Mouse (Mus musculus) testis, adult 2 months (tissue): Measurements from ENCODE around the gene Rgs11. TPM values are rescaled to one million over a fixed set of nuclear protein-coding genes. Genes with fewer than 3 reads are reported as not detected.
"Not testable (repeated sequence)": the region's sequence is repeated elsewhere in the genome, so short reads cannot be mapped to it uniquely, and the experiment has no call there.

Source experiments
- H3K27ac ChIP-seq: fragments of 200-500 bp; 2 replicates; pipeline ENCODE4 v1.5.1; 2012; ENCODE audit warnings: low read depth, low read length; ENCODE audit not compliant: control insufficient read depth, insufficient read depth
- H3K27me3 ChIP-seq: fragments of 200-500 bp; 2 replicates; pipeline ENCODE4 v1.6.1; 2012; ENCODE audit warnings: mild to moderate bottlenecking, low read length, moderate library complexity; ENCODE audit not compliant: control insufficient read depth, insufficient read depth
- H3K36me3 ChIP-seq: fragments of 200-500 bp; 2 replicates; pipeline ENCODE4 v1.6.1; 2012; ENCODE audit warnings: mild to moderate bottlenecking, low read length; ENCODE audit not compliant: control insufficient read depth, insufficient read depth
- H3K4me1 ChIP-seq: fragments of 200-500 bp; 2 replicates; pipeline ENCODE4 v1.6.1; 2012; ENCODE audit warnings: low read length; ENCODE audit not compliant: control insufficient read depth, insufficient read depth
- H3K4me3 ChIP-seq: fragments of 200-500 bp; 2 replicates; pipeline ENCODE4 v1.5.1; 2012; ENCODE audit warnings: low read depth, mild to moderate bottlenecking, low read length, moderate library complexity, mixed read lengths; ENCODE audit not compliant: control insufficient read depth
- CTCF ChIP-seq: fragments of 200-500 bp; IDR thresholded peaks from 2 replicates; pipeline ENCODE4 v1.5.1; 2012; ENCODE audit warnings: low read depth, mild to moderate bottlenecking, inconsistent platforms, low read length, moderate library complexity; ENCODE audit not compliant: control insufficient read depth, insufficient read depth, insufficient replicate concordance
- POLR2A ChIP-seq: fragments of 200-500 bp; IDR thresholded peaks from 2 replicates; pipeline ENCODE4 v1.6.1; 2012; ENCODE audit warnings: low read depth, mild to moderate bottlenecking, inconsistent platforms, low read length, moderate library complexity; ENCODE audit not compliant: control insufficient read depth
- polyA plus RNA-seq: library from polyadenylated mRNA; depleted of rRNA; stranded (reverse); fragments of >200 nt; gene quantifications from 2 replicates; pipeline ENCODE4 v1.2.3, GENCODE M21; 2012; rRNA removed

The Rgs11 gene
- polyA plus RNA-seq, result 12.9 and 16.0 TPM in 2 replicates

DNA sequence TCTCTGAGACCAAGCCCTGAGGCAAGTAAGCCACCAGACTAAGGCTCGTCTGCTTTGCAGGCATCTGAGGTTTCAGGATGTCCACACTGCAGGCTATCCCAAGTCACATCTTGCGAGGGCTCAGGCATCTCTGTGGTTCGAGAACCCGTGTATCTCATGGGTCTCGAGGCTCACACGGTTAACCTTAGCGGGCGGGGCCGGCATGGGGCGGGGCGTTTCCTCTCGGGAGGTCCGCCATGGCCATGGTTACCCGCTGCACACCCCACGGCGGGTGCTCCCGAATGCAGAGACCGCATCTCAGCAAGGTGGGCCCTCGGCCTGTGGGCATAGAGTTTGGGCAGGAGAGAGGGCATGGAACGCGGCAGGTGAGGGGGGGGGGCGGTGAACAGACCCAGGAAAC lies at the start of gene Rgs11:
Rgs11 (plus strand) TSS at position 215 of the 400 bp plus-strand sequence.
- TF ChIP-seq CTCF, result no peak
- Histone ChIP-seq H3K27me3 (no peaks in the 10 kb centered on the region), H3K4me1 (peaks cover 44% of the 10 kb centered on the region), H3K36me3 (no peaks in the 10 kb centered on the region), H3K27ac (no peak within 1 kb of the TSS), H3K4me3 (peak within 1 kb of the TSS; percentile 82)

DNA sequence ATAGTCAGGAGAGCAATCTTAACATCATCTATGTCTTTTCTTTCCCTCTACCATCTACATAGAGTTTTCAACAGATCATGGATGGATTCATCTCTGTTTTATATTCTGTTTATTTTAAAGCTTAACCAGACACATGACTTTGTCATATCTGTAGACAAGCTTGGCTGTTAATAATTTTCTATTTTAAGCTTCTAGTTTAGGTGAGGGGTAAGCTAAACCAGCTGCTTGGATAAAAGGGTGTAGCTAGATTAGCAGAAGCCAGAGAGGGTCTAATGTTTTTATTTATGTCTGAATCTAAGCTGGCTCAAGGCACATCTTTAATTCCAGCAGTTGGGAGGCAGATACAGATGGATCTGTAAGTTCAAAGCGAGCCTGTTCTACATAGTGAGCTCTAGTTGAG lies 40.0 kb upstream of the Rgs11 start:
- Histone ChIP-seq H3K36me3 (no peaks in the 10 kb centered on the region), H3K27me3 (no peaks in the 10 kb centered on the region), H3K4me1 (no peaks in the 10 kb centered on the region), H3K4me3 (no peak overlapping the region), H3K27ac (no peak overlapping the region)
- TF ChIP-seq POLR2A (no peak), CTCF (no peak)

GRCm38 (mm10) chr17:26168039-26168438 lies 34.7 kb upstream of the Rgs11 start:
- H3K4me1 ChIP-seq, result no peaks in the 10 kb centered on the region
- no peaks in the 10 kb centered on the region for H3K36me3 ChIP-seq
- no peaks in the 10 kb centered on the region for H3K27me3 ChIP-seq
- no peak overlapping the region for H3K4me3 ChIP-seq
- no peak overlapping the region for H3K27ac ChIP-seq
- TF ChIP-seq CTCF, result no peak
- TF ChIP-seq POLR2A, result no peak

GRCm38 (mm10) chr17:26175248-26175647 lies 27.5 kb upstream of the Rgs11 start:
- H3K36me3 ChIP-seq, H3K27me3 ChIP-seq, H3K27ac ChIP-seq, H3K4me3 ChIP-seq, H3K4me1 ChIP-seq: not testable (repeated sequence)

GRCm38 (mm10) chr17:26178611-26179010 lies 24.1 kb upstream of the Rgs11 start:
- TF ChIP-seq POLR2A, result no peak
- TF ChIP-seq CTCF, result no peak
- Histone ChIP-seq H3K36me3 (peaks cover 3% of the 10 kb centered on the region), H3K4me3 (no peak overlapping the region), H3K27ac (no peak overlapping the region), H3K4me1 (no peaks in the 10 kb centered on the region), H3K27me3 (no peaks in the 10 kb centered on the region)

DNA sequence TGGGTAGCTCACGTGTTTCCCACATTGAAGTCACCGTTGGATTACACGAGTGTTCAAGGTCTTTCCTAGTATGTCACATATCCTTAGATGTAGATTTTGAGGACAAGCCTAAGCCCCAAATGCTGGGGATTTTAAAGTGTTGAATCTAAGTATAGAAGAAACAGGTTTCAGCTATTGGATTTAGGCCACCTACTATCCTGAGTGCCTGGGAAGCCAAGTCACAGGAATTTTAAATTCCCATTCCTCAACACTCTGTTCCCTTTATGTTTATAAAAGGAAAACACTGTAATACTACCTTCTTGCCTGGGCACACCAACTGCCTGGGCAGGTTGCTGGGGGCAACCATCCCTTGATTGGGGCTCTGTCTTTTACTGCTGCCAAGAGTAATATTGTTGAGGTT lies 21.6 kb upstream of the Rgs11 start:
- TF ChIP-seq POLR2A (no peak), CTCF (no peak)
- Histone ChIP-seq H3K36me3 (peaks cover 6% of the 10 kb centered on the region), H3K4me1 (no peaks in the 10 kb centered on the region), H3K27me3 (no peaks in the 10 kb centered on the region), H3K4me3 (no peak overlapping the region), H3K27ac (no peak overlapping the region)

GRCm38 (mm10) chr17:26187592-26187991 lies 15.2 kb upstream of the Rgs11 start:
- no peaks in the 10 kb centered on the region for H3K27me3 ChIP-seq
- H3K4me1 ChIP-seq, result no peaks in the 10 kb centered on the region
- peaks cover 7% of the 10 kb centered on the region for H3K36me3 ChIP-seq
- H3K27ac ChIP-seq, result no peak overlapping the region
- TF ChIP-seq CTCF (no peak), POLR2A (no peak)
- no peak overlapping the region for H3K4me3 ChIP-seq

- no peak for TF ChIP-seq CTCF
- no peak for TF ChIP-seq POLR2A
Observed at GRCm38 (mm10) chr17:26188091-26188805, 14.5 kb upstream of the Rgs11 start.

GRCm38 (mm10) chr17:26191486-26191885 lies 11.3 kb upstream of the Rgs11 start:
- H3K4me3 ChIP-seq, H3K27me3 ChIP-seq, H3K36me3 ChIP-seq, H3K4me1 ChIP-seq, H3K27ac ChIP-seq: not testable (repeated sequence)

More at GRCm38 (mm10) chr17:26188091-26188805, 14.5 kb upstream of the Rgs11 start:
- H3K27me3 ChIP-seq, result no peaks in the 10 kb centered on the region
- no peak overlapping the region for H3K27ac ChIP-seq
- no peak overlapping the region for H3K4me3 ChIP-seq
- no peaks in the 10 kb centered on the region for H3K4me1 ChIP-seq
- H3K36me3 ChIP-seq, result peaks cover 8% of the 10 kb centered on the region
